Mouse (Mus musculus): ENCODE data around the gene Enpp5. TPM values are rescaled to one million over a fixed set of nuclear protein-coding genes. Genes with fewer than 3 reads are reported as not detected.

Enpp5 gene
- total RNA-seq (2021), result 100 to 1,000 TPM; 175 to 187 TPM
- long read RNA-seq, experiment 1, full-length matches to known transcripts, result 58 of 163 reads
- long read RNA-seq, experiment 1, partial matches to known transcripts, result 79 of 163 reads
- long read RNA-seq, experiment 1, other reads (novel, unspliced or antisense), result 26 of 163 reads
- long read RNA-seq, experiment 2, full-length matches to known transcripts, result 32 of 91 reads
- long read RNA-seq, experiment 2, partial matches to known transcripts, result 49 of 91 reads
- long read RNA-seq, experiment 2, other reads (novel, unspliced or antisense), result 10 of 91 reads

DNA sequence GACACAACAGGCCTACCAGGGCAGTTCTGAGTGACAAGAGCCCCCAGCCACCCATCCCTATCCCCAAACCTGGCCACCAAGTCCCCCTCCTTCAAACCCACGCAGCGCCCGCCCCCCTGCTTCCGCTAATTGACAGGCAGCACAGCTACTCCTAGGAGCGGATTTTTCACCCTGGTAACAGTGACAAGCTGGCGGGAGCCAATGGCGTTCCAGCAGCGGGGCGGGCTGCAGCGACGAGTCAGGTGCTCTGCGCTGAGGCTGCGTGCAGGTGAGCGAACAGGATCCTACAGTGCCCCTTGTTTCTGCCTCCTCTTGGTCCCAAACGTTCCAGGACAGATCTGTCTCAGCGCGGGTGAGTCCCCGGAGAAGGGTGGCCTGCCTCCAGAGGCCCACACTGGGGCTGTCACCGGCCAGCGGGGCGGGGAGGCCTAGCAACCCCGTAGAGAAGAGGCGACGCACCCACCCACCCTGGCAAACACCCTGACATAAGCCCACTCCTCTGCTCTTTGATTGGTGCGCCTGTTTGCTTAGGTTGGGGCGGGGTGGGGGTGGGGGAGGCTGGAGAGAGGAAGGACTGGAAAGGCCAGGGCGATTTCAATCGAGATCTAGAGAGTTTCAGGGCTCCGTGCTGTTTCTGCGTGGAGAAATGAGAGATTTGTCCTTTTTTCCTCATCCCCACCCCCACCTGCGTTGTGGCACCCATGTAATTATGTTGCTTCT, at the start of gene Enpp5:
Enpp5 (plus strand) TSS at position 183 of the 720 bp plus-strand sequence.
- DNase-seq (ENCODE audit: extremely low spot score in 1 of 2, low spot score in 2 of 2), result peak; percentile 91
- intact Hi-C loops (cut with DNase I), result loop anchor here (2.0 to 5.0 kb wide), 2 partner anchors 26 to 179 kb away; partner anchors contain the start of gene Enpp4

DNA sequence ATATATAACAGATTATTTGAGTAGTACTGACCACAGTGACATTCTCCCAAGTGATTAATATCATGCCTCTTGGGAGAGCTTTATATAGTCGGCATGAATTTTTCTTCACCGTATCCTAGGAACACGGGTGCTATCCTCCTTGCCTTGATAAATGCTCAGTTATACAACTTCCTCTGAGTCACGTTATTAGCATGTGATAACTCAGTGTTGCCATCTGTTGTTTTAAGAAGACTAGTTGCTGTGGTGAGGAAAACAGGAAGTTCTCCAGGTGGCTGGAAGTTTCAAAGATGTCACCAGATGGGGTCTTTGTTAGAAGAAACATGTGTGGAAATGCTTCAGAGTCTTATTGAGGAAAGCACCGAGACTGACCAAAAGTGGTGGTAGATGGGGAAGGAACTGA, 49.0 kb upstream of the Enpp5 start:
- intact Hi-C loops (cut with DNase I), result loop anchor here (5.0 kb wide), 1 partner anchor 77 kb away; no protein-coding TSS in a partner anchor
- DNase-seq (ENCODE audit: extremely low spot score in 1 of 2, low spot score in 2 of 2), result no peak
- Histone ChIP-seq H3K27ac (no peak overlapping the region), H3K4me3 (no peak overlapping the region)
- no peak for TF ChIP-seq CTCF (IDR thresholded peaks at IDR 0.05)

More for the DNA sequence above, at the start of gene Enpp5:
- TF ChIP-seq CTCF (IDR thresholded peaks at IDR 0.05), result no peak
- Histone ChIP-seq H3K4me3 (peak within 1 kb of the TSS; percentile 93), H3K27ac (peak within 1 kb of the TSS; percentile 95)

- peak overlapping the region; percentile 69 for H3K27ac ChIP-seq
- DNase-seq (ENCODE audit: extremely low spot score in 1 of 2, low spot score in 2 of 2), result no peak
These were observed 47.6 kb upstream of the Enpp5 start for GRCm38 (mm10) chr17:44030776-44031587.

DNA sequence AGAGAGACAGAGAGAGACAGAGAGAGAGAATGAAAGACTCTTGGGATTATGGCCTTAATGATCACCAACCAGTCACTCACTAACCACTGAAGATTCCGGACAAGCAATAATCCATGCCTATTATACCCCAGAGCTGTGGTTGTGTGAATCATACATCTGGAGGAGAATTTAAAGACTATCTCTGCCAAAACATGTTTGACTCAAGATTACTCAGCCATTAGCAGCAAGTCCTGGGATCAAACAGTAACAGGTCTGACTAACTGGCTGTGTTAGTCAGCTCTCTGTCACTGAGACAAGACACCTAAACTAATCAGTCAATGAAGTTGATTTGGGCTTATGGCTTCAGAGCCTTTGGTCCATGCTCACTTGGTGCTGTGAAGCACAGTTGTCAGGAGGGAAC, 43.6 kb upstream of the Enpp5 start:
- Histone ChIP-seq H3K27ac (no peak overlapping the region), H3K4me3 (no peak overlapping the region)
- intact Hi-C loops (cut with DNase I), result loop anchor here (5.0 kb wide), 1 partner anchor 333 kb away; no protein-coding TSS in a partner anchor
- TF ChIP-seq CTCF (IDR thresholded peaks at IDR 0.05), result no peak
- no peak for DNase-seq (ENCODE audit: extremely low spot score in 1 of 2, low spot score in 2 of 2)

More at GRCm38 (mm10) chr17:44030776-44031587, 47.6 kb upstream of the Enpp5 start:
- no peak overlapping the region for H3K4me3 ChIP-seq
- no peak for TF ChIP-seq CTCF (IDR thresholded peaks at IDR 0.05)
- intact Hi-C loops (cut with DNase I), result no loop called here

- TF ChIP-seq CTCF (IDR thresholded peaks at IDR 0.05), result peak; percentile 60
- DNase-seq (ENCODE audit: extremely low spot score in 1 of 2, low spot score in 2 of 2), result peak; percentile 51 to 53
- no peak overlapping the region for H3K27ac ChIP-seq
- intact Hi-C loops (cut with DNase I), result loop anchor here (1.0 to 5.0 kb wide), 2 partner anchors 154 to 336 kb away; no protein-coding TSS in a partner anchor
- no peak overlapping the region for H3K4me3 ChIP-seq
These were observed 40.0 kb upstream of the Enpp5 start for GRCm38 (mm10) chr17:44038656-44039055.

DNA sequence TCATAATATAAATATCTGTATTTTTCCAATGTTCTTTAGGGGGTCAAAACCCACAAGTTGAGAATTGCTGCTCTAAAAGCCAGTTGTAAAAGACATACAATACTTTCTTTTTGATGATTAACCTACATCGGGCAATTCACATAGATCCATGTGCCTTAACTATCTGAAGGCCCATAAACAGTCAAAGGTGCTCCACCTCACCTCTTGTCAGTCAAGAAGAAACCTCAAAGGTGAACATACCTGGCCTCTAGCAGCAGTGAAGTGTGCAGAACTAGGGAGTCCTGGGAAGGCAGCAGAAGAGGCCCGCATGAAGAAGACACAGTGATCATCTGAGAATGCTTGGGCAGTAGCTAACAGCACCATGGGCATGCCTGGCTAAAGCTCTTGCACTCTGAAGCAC, 38.2 kb upstream of the Enpp5 start:
- H3K27ac ChIP-seq, result no peak overlapping the region
- no peak overlapping the region for H3K4me3 ChIP-seq
- intact Hi-C loops (cut with DNase I), result no loop called here
- DNase-seq (ENCODE audit: extremely low spot score in 1 of 2, low spot score in 2 of 2), result no peak
- no peak for TF ChIP-seq CTCF (IDR thresholded peaks at IDR 0.05)

DNA sequence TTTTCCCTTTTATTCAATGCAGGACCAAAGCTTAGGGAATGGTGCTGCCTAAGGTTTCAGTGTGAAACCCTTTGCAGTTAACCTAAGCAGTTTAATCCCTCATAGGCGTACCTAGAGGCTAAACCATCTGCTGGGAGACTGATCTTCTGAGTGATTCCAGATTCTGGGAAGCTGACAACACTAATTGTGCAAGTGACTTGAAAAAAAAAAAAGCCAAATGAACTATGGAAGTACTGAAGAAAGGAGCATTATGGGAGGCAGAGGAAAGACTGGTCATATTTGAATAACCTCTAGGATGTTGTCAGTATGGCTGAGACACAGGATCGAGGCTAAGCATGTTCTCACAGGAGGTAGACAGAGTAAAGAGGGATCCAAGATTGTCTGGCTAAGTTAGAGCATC, 36.3 kb upstream of the Enpp5 start:
- Histone ChIP-seq H3K4me3 (no peak overlapping the region), H3K27ac (no peak overlapping the region)
- DNase-seq (ENCODE audit: extremely low spot score in 1 of 2, low spot score in 2 of 2), result no peak
- intact Hi-C loops (cut with DNase I), result no loop called here
- no peak for TF ChIP-seq CTCF (IDR thresholded peaks at IDR 0.05)

GRCm38 (mm10) chr17:44042861-44043260, 35.8 kb upstream of the Enpp5 start:
- no peak overlapping the region for H3K4me3 ChIP-seq
- DNase-seq (ENCODE audit: extremely low spot score in 1 of 2, low spot score in 2 of 2), result no peak
- H3K27ac ChIP-seq, result no peak overlapping the region
- intact Hi-C loops (cut with DNase I), result no loop called here
- TF ChIP-seq CTCF (IDR thresholded peaks at IDR 0.05), result no peak

DNA sequence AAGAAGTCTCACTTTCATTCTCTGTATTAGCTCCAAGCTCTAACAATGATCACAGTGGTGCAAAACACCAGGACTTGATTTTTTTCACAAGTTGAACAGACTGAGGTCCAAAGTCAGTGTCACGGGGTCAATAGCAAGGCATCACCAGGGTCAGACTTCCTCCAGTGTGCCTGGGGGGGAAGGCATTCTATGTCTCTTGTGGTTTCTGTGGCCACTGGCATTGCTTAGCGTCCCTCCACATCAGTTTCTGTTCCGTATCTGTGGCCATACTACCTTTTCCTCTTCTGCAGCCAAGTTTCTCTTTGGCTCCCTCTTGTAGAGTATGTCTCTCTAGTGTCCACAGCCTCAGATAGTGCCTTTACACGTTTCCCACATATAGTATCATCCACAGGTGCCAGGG, 25.2 kb upstream of the Enpp5 start:
- Histone ChIP-seq H3K27ac (no peak overlapping the region), H3K4me3 (no peak overlapping the region)
- TF ChIP-seq CTCF (IDR thresholded peaks at IDR 0.05), result no peak
- intact Hi-C loops (cut with DNase I), result no loop called here
- no peak for DNase-seq (ENCODE audit: extremely low spot score in 1 of 2, low spot score in 2 of 2)

GRCm38 (mm10) chr17:44057123-44057522, 21.5 kb upstream of the Enpp5 start:
- no peak for DNase-seq (ENCODE audit: extremely low spot score in 1 of 2, low spot score in 2 of 2)
- intact Hi-C loops (cut with DNase I), result no loop called here
- no peak for TF ChIP-seq CTCF (IDR thresholded peaks at IDR 0.05)
- H3K4me3 ChIP-seq, result no peak overlapping the region
- no peak overlapping the region for H3K27ac ChIP-seq

- no peak overlapping the region for H3K27ac ChIP-seq
- TF ChIP-seq CTCF (IDR thresholded peaks at IDR 0.05), result no peak
These were observed 20.5 kb upstream of the Enpp5 start for GRCm38 (mm10) chr17:44058145-44058544.

DNA sequence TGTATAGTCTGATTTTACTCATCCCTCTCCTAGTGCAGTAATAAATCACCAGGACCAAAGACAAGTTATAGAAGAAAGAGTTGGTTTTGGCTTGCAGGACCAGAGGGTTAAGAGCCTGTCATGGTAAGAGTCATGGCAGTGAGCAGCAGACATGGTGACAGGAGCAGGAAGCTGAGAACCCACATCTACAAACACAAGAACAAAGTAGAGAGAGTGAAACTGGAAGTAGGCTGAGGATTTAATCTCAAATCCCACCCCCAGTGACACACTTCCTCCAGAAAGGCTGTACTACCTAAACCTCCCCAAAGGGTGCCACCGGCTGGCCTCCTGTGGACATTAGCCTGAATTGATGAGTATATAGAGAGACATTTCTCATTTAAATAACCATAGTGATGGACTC, 17.8 kb upstream of the Enpp5 start:
- no peak for TF ChIP-seq CTCF (IDR thresholded peaks at IDR 0.05)
- DNase-seq (ENCODE audit: extremely low spot score in 1 of 2, low spot score in 2 of 2), result no peak
- no peak overlapping the region for H3K4me3 ChIP-seq
- H3K27ac ChIP-seq, result no peak overlapping the region
- intact Hi-C loops (cut with DNase I), result no loop called here

More at GRCm38 (mm10) chr17:44058145-44058544, 20.5 kb upstream of the Enpp5 start:
- DNase-seq (ENCODE audit: extremely low spot score in 1 of 2, low spot score in 2 of 2), result no peak
- intact Hi-C loops (cut with DNase I), result no loop called here
- no peak overlapping the region for H3K4me3 ChIP-seq

Data from left cerebral cortex, adult 2 months (tissue).